ENCODE assay signal across 27 mouse cellular contexts in genomic region chr9:109909926-109910325, GRCm38 (mm10).
"Had no signal": no experiment of that assay in that cellular context is flagged by ENCODE, and none has a peak within 500 bp of the region (broad histone marks: within the 10 kb centered on the region; RNA-seq: fewer than 3 reads in every experiment).

No protein-coding gene starts in this region.

- H3K4me3 ChIP-seq: gastrocnemius, adult 2 months; heart, adult 2 months; heart, embryonic 13.5 days; heart, embryonic 15.5 days; hindbrain, embryonic 13.5 days; hindbrain, embryonic 15.5 days; kidney, embryonic 15.5 days; limb, embryonic 13.5 days; limb, embryonic 15.5 days; liver, embryonic 12.5 days had no signal

- DNase-seq: gastrocnemius, adult 2 months; gastrocnemius, postnatal 14 days; gastrocnemius, postnatal 36 days; heart, adult 11 months; heart, adult 2 months; heart, postnatal 14 days; heart, postnatal 36 days; kidney, adult 11 months; kidney, adult 2 months; kidney, adult 9 months; kidney, postnatal 14 days; kidney, postnatal 36 days; layer of hippocampus, adult 9-11 months; layer of hippocampus, postnatal 36 days; left cerebral cortex, postnatal 4 days had no signal

- ATAC-seq: hindbrain, postnatal 0 days; intestine, embryonic 16.5 days; liver, embryonic 12.5 days had no signal

- H3K27me3 ChIP-seq: heart, embryonic 13.5 days; heart, embryonic 15.5 days; hindbrain, embryonic 13.5 days; hindbrain, embryonic 15.5 days; kidney, embryonic 15.5 days; limb, embryonic 13.5 days; limb, embryonic 15.5 days; liver, embryonic 12.5 days had no signal

- H3K27ac ChIP-seq: gastrocnemius, adult 2 months; heart, adult 2 months; heart, embryonic 13.5 days; heart, embryonic 15.5 days; hindbrain, embryonic 13.5 days; hindbrain, embryonic 15.5 days; hindbrain, postnatal 0 days; kidney, embryonic 15.5 days; kidney, postnatal 0 days; limb, embryonic 13.5 days; limb, embryonic 15.5 days; liver, embryonic 12.5 days had no signal

- H3K4me2 ChIP-seq: heart, embryonic 11.5 days; heart, embryonic 13.5 days; heart, embryonic 15.5 days; hindbrain, embryonic 13.5 days; hindbrain, embryonic 15.5 days; kidney, embryonic 15.5 days; limb, embryonic 13.5 days; limb, embryonic 15.5 days; liver, embryonic 12.5 days had no signal

- H3K4me1 ChIP-seq: hindbrain, embryonic 15.5 days; limb, embryonic 13.5 days had no signal

- H3K9me3 ChIP-seq: heart, embryonic 13.5 days; heart, embryonic 15.5 days; hindbrain, embryonic 13.5 days; hindbrain, embryonic 15.5 days; kidney, embryonic 15.5 days; limb, embryonic 13.5 days; limb, embryonic 15.5 days; liver, embryonic 12.5 days had no signal

- H3K9ac ChIP-seq: heart, embryonic 13.5 days; heart, embryonic 15.5 days; hindbrain, embryonic 13.5 days; hindbrain, embryonic 15.5 days; kidney, embryonic 15.5 days; limb, embryonic 13.5 days; limb, embryonic 15.5 days; liver, embryonic 12.5 days had no signal

- H3K36me3 ChIP-seq: heart, embryonic 13.5 days; heart, embryonic 15.5 days; hindbrain, embryonic 13.5 days; hindbrain, embryonic 15.5 days; kidney, embryonic 15.5 days; limb, embryonic 13.5 days; limb, embryonic 15.5 days; liver, embryonic 12.5 days had no signal
